Mouse (Mus musculus) embryonic fibroblast, embryonic 13.5 days (primary cell): ENCODE results near the gene 1110032F04Rik.

Experiments used
- CTCF ChIP-seq: IDR thresholded peaks from 2 replicates; pipeline ENCODE4 v1.5.1; 2011; ENCODE audit warnings: mild to moderate bottlenecking, control low read depth, low read length, moderate library complexity, borderline replicate concordance; ENCODE audit not compliant: insufficient read depth
- POLR2A ChIP-seq: IDR thresholded peaks from 2 replicates; pipeline ENCODE4 v1.6.1; 2011; ENCODE audit warnings: low read depth, mild to moderate bottlenecking, control low read depth, low read length, moderate library complexity

DNA sequence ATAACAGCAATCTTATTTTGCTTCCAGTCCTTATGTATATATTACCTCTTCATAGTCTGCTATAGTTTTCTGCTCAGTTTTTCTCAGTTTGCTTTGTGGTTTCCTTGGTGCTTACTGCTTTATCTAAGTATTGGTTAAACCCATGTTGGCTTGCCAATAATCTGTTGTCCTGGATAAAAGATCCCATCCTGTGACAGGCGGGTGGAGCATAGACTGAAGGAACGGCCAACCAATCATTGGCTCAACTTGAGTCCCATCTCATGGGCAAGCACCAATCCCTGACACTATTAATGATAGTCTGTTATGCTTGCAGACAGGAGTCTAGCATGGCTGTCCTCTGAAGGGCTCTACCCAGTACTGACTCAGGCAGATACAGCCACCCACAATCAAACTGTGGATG lies 4.7 kb downstream of the 1110032F04Rik start:
- TF ChIP-seq POLR2A (no peak), CTCF (no peak)
